Mouse (Mus musculus) MEL (cell line): ENCODE results near the gene Cx3cl1. TPM values are rescaled to one million over a fixed set of nuclear protein-coding genes. Genes with fewer than 3 reads are reported as not detected.

Source experiments
- DNase-seq: peaks from one replicate; pipeline ENCODE4 v3.0.0; 2011; ENCODE audit warnings: low read depth, low spot score
- H3K27ac ChIP-seq: 2 replicates; pipeline ENCODE4 v1.5.1; 2012; ENCODE audit warnings: low read depth, mild to moderate bottlenecking, control low read depth, low read length, moderate library complexity; ENCODE audit not compliant: control insufficient read depth
- H3K27me3 ChIP-seq, 2 experiments: fragments of 150-350 bp in 1 of 2; sonication (generic) in 1 of 2; 2 replicates each; pipeline ENCODE4 v1.6.1; 2012; ENCODE audit warnings: low read length in 2 of 2, mild to moderate bottlenecking in 2 of 2, improper control_type of control experiment in 1 of 2, moderate library complexity in 1 of 2; ENCODE audit not compliant: insufficient read depth in 2 of 2, control insufficient read depth in 1 of 2
- H3K36me3 ChIP-seq, 2 experiments: 2 replicates each; pipeline ENCODE4 v1.6.1; 2012 to 2014; ENCODE audit warnings: low read length in 2 of 2, improper control_type of control experiment in 1 of 2, inconsistent platforms in 1 of 2, mild to moderate bottlenecking in 1 of 2; ENCODE audit not compliant: insufficient read depth in 2 of 2, control insufficient read depth in 1 of 2
- H3K4me1 ChIP-seq, 2 experiments: fragments of 150-350 bp in 1 of 2; sonication (generic) in 1 of 2; 2 replicates each; pipeline ENCODE4 v1.6.1; 2012; ENCODE audit warnings: low read length in 2 of 2, improper control_type of control experiment in 1 of 2, mild to moderate bottlenecking in 1 of 2; ENCODE audit not compliant: insufficient read depth in 2 of 2, control insufficient read depth in 1 of 2
- H3K4me3 ChIP-seq, 2 experiments: fragments of 150-350 bp in 1 of 2; sonication (generic) in 1 of 2; 2 replicates each; pipeline ENCODE4 v1.5.1; 2012; ENCODE audit warnings: low read depth in 2 of 2, low read length in 2 of 2, mild to moderate bottlenecking in 2 of 2, moderate library complexity in 2 of 2, control low read depth in 1 of 2, improper control_type of control experiment in 1 of 2; ENCODE audit not compliant: control insufficient read depth in 1 of 2, insufficient read depth in 1 of 2
- H3K79me2 ChIP-seq: 2 replicates; pipeline ENCODE4 v1.6.1; 2012; ENCODE audit warnings: mild to moderate bottlenecking, low read length, moderate library complexity; ENCODE audit not compliant: control insufficient read depth, poor library complexity, insufficient read depth
- H3K9ac ChIP-seq: 2 replicates; pipeline ENCODE4 v1.6.1; 2012; ENCODE audit warnings: low read depth, mild to moderate bottlenecking, control low read depth, low read length, moderate library complexity; ENCODE audit not compliant: control insufficient read depth, poor library complexity, severe bottlenecking
- H3K9me3 ChIP-seq: fragments of 150-350 bp; sonication (generic); replicated peaks from 2 replicates; pipeline ENCODE4 v1.6.1; 2012; ENCODE audit warnings: mild to moderate bottlenecking, low read length, improper control_type of control experiment, moderate library complexity; ENCODE audit not compliant: insufficient read depth
- ELF1 ChIP-seq: IDR thresholded peaks from 2 replicates; pipeline ENCODE4 v1.6.1; 2014; ENCODE audit warnings: low read depth, mild to moderate bottlenecking, inconsistent platforms, low read length, improper control_type of control experiment, moderate library complexity
- EP300 ChIP-seq, 2 experiments: IDR thresholded peaks; 2 replicates each; pipeline ENCODE4 v1.6.1; 2011; ENCODE audit warnings: improper control_type of control experiment in 2 of 2, low read length in 2 of 2, low read depth in 1 of 2, mild to moderate bottlenecking in 1 of 2
- GABPA ChIP-seq: IDR thresholded peaks from 2 replicates; pipeline ENCODE4 v1.6.1; 2012; ENCODE audit warnings: low read depth, mild to moderate bottlenecking, inconsistent platforms, low read length, improper control_type of control experiment, moderate library complexity
- JUND ChIP-seq: IDR thresholded peaks from 2 replicates; pipeline ENCODE4 v1.6.1; 2011; ENCODE audit warnings: low read depth, mild to moderate bottlenecking, improper control_type of control experiment, low read length
- MAFK ChIP-seq: IDR thresholded peaks from 2 replicates; pipeline ENCODE4 v1.6.1; 2011; ENCODE audit warnings: low read depth, mild to moderate bottlenecking, low read length, improper control_type of control experiment, borderline replicate concordance
- MXI1 ChIP-seq: IDR thresholded peaks from 2 replicates; pipeline ENCODE4 v1.6.1; 2011; ENCODE audit warnings: mild to moderate bottlenecking, low read depth, low read length, improper control_type of control experiment
- NRF1 ChIP-seq: IDR thresholded peaks from 2 replicates; pipeline ENCODE4 v1.6.1; 2014; ENCODE audit warnings: low read depth, mild to moderate bottlenecking, inconsistent platforms, low read length, improper control_type of control experiment, moderate library complexity; ENCODE audit not compliant: poor library complexity, insufficient read depth, severe bottlenecking
- RAD21 ChIP-seq: IDR thresholded peaks from 2 replicates; pipeline ENCODE4 v1.6.1; 2011; ENCODE audit warnings: mild to moderate bottlenecking, low read depth, low read length, improper control_type of control experiment
- TBP ChIP-seq: IDR thresholded peaks from 2 replicates; pipeline ENCODE4 v1.8.0; 2011; ENCODE audit warnings: low read depth, low read length, improper control_type of control experiment
- TCF12 ChIP-seq: IDR thresholded peaks from 2 replicates; pipeline ENCODE4 v1.6.1; 2014; ENCODE audit warnings: low read depth, mild to moderate bottlenecking, inconsistent platforms, low read length, improper control_type of control experiment, moderate library complexity
- ZKSCAN1 ChIP-seq: IDR thresholded peaks from 2 replicates; pipeline ENCODE4 v1.6.1; 2012; ENCODE audit warnings: low read depth, mild to moderate bottlenecking, inconsistent platforms, low read length, improper control_type of control experiment, moderate library complexity
- polyA plus RNA-seq, 2 experiments: library from polyadenylated mRNA; stranded (reverse) in 1 of 2; unstranded in 1 of 2; fragments of >175 nt in 1 of 2; fragments of >200 nt in 1 of 2; gene quantifications; 2 replicates each; pipeline versions ENCODE4 v1.2.1 to v1.2.4; 2012; ENCODE audit warnings: low replicate concordance in 2 of 2, low read depth in 1 of 2; ENCODE audit not compliant: insufficient read length in 2 of 2, insufficient read depth in 1 of 2, missing spikeins in 1 of 2
- total RNA-seq: library from RNA; depleted of rRNA; stranded (reverse); fragments of 300-350 nt; gene quantifications from 2 replicates; pipeline ENCODE4 v1.2.3, GENCODE M21; 2012; rRNA removed

Gene Cx3cl1
- total and polyA plus RNA-seq, 3 experiments, result not detected

- H3K9ac ChIP-seq, result no peak overlapping the region
- H3K27ac ChIP-seq, result no peak overlapping the region
- no peak overlapping the region for H3K4me3 ChIP-seq
- no peaks in the 10 kb centered on the region for H3K9me3 ChIP-seq
- no peak for DNase-seq
- peaks cover 2 to 40% of the 10 kb centered on the region in 2 experiments; a peak in 3 of 4 replicates for H3K36me3 ChIP-seq
- H3K4me1 ChIP-seq, result no peaks in the 10 kb centered on the region
- peaks cover 7% of the 10 kb centered on the region; the same call in 1 of the 2 replicates for H3K79me2 ChIP-seq
- no peak for TF ChIP-seq EP300 (IDR thresholded peaks at IDR 0.05; ENCODE audit: low read depth in 1 of 2, low read length in 2 of 2)
- TF ChIP-seq ZKSCAN1, result no peak
- no peak for TF ChIP-seq ELF1
- TF ChIP-seq JUND, result no peak
- TF ChIP-seq NRF1, result no peak
- TF ChIP-seq TCF12, result no peak
- TF ChIP-seq MXI1, result no peak
- no peak for TF ChIP-seq RAD21
- no peak for TF ChIP-seq MAFK
- TF ChIP-seq TBP, result no peak
- TF ChIP-seq GABPA, result no peak
- H3K27me3 ChIP-seq, result no peaks in the 10 kb centered on the region
These were observed 56.5 kb downstream of the Cx3cl1 start for GRCm38 (mm10) chr8:94828284-94828683.

Other genes starting within 250 kb of the Cx3cl1 start
- 15.7 and 19.1 TPM in 2 replicates for gene Cpne2, start 239.0 kb upstream of the Cx3cl1 start, total RNA-seq
- gene Cpne2, start 239.0 kb upstream of the Cx3cl1 start, polyA plus RNA-seq, result 10 to 100 TPM in 1 of 2 experiments, not detected in 1; 29.7 TPM
- gene Rspry1, start 170.1 kb upstream of the Cx3cl1 start, total RNA-seq, result 32.2 and 34.1 TPM in 2 replicates
- 10 to 100 TPM in 1 of 2 experiments, not detected in 1; 24.5 TPM for gene Rspry1, start 170.1 kb upstream of the Cx3cl1 start, polyA plus RNA-seq
- 43.3 and 46.3 TPM in 2 replicates for gene Fam192a, start 170.0 kb upstream of the Cx3cl1 start, total RNA-seq
- 10 to 100 TPM in 1 of 2 experiments, not detected in 1; 88.1 TPM for gene Fam192a, start 170.0 kb upstream of the Cx3cl1 start, polyA plus RNA-seq
- 43.8 and 46.7 TPM in 2 replicates for gene Arl2bp, start 105.4 kb upstream of the Cx3cl1 start, total RNA-seq
- 100 to 1,000 TPM in 1 of 2 experiments, 10 to 100 TPM in 1; 96.1 to 515 TPM for gene Arl2bp, start 105.4 kb upstream of the Cx3cl1 start, polyA plus RNA-seq
- not detected in 2 replicates for gene Pllp, start 75.7 kb upstream of the Cx3cl1 start, total RNA-seq
- gene Pllp, start 75.7 kb upstream of the Cx3cl1 start, polyA plus RNA-seq, result under 1 TPM in 1 of 2 experiments, not detected in 1; 0.06 TPM
- gene Ccl22, start 26.4 kb upstream of the Cx3cl1 start, total RNA-seq, result not detected in 2 replicates
- under 1 TPM in 1 of 2 experiments, not detected in 1; 0.06 TPM for gene Ccl22, start 26.4 kb upstream of the Cx3cl1 start, polyA plus RNA-seq
- gene Ccl17, start 38.4 kb downstream of the Cx3cl1 start, total RNA-seq, result 1.2 TPM in 1 of 2 replicates, not detected in the other
- gene Ccl17, start 38.4 kb downstream of the Cx3cl1 start, polyA plus RNA-seq, result under 1 TPM in 1 of 2 experiments, not detected in 1; 0.43 TPM
- 84.6 and 91.9 TPM in 2 replicates for gene Coq9, start 66.3 kb downstream of the Cx3cl1 start, total RNA-seq
- gene Coq9, start 66.3 kb downstream of the Cx3cl1 start, polyA plus RNA-seq, result 100 to 1,000 TPM in 1 of 2 experiments, not detected in 1; 169 TPM
- 102 and 122 TPM in 2 replicates for gene Ciapin1, start 66.3 kb downstream of the Cx3cl1 start, total RNA-seq
- gene Ciapin1, start 66.3 kb downstream of the Cx3cl1 start, polyA plus RNA-seq, result 100 to 1,000 TPM in 1 of 2 experiments, not detected in 1; 263 TPM
- gene Polr2c, start 85.4 kb downstream of the Cx3cl1 start, total RNA-seq, result 92.0 and 92.5 TPM in 2 replicates
- gene Polr2c, start 85.4 kb downstream of the Cx3cl1 start, polyA plus RNA-seq, result 100 to 1,000 TPM; 151 to 181 TPM
- 1.5 TPM in 2 replicates for gene Dok4, start 104.3 kb downstream of the Cx3cl1 start, total RNA-seq
- gene Dok4, start 104.3 kb downstream of the Cx3cl1 start, polyA plus RNA-seq, result 1 to 10 TPM in 1 of 2 experiments, not detected in 1; 3.2 TPM
- gene Ccdc102a, start 146.1 kb downstream of the Cx3cl1 start, total RNA-seq, result 1.6 and 1.7 TPM in 2 replicates
- 1 to 10 TPM in 1 of 2 experiments, not detected in 1; 6.8 TPM for gene Ccdc102a, start 146.1 kb downstream of the Cx3cl1 start, polyA plus RNA-seq
- gene Adgrg5, start 151.7 kb downstream of the Cx3cl1 start, total RNA-seq, result 0.04 and 0.07 TPM in 2 replicates
- gene Adgrg5, start 151.7 kb downstream of the Cx3cl1 start, polyA plus RNA-seq, result 1 to 10 TPM in 1 of 2 experiments, not detected in 1; 1.3 TPM
- gene Adgrg1, start 202.7 kb downstream of the Cx3cl1 start, total RNA-seq, result 4.2 and 7.2 TPM in 2 replicates
- gene Adgrg1, start 202.7 kb downstream of the Cx3cl1 start, polyA plus RNA-seq, result 10 to 100 TPM in 1 of 2 experiments, not detected in 1; 33.2 TPM
- not detected in 2 replicates for gene Adgrg3, start 245.7 kb downstream of the Cx3cl1 start, total RNA-seq
- under 1 TPM in 1 of 2 experiments, not detected in 1; 0.08 TPM for gene Adgrg3, start 245.7 kb downstream of the Cx3cl1 start, polyA plus RNA-seq